Mouse (Mus musculus) limb, embryonic 13.5 days (tissue): ENCODE results near the gene Aldh8a1. TPM values are rescaled to one million over a fixed set of nuclear protein-coding genes. Genes with fewer than 3 reads are reported as not detected.

Experiments used
- ATAC-seq: fragments of 200-750 bp; cut with Nextera tagmentation; 2 replicates; pipeline ENCODE4 v1.8.0; 2017; ENCODE audit warnings: low read depth, moderate number of reproducible peaks, moderate TSS enrichment; ENCODE audit not compliant: low FRiP score
- H3K27ac ChIP-seq: fragments of 300-500 bp; sonication (generic); 2 replicates; pipeline ENCODE4 v1.5.1; 2015; ENCODE audit warnings: inconsistent platforms, mild to moderate bottlenecking, moderate library complexity
- H3K27me3 ChIP-seq: fragments of 300-500 bp; sonication (generic); 2 replicates; pipeline ENCODE4 v1.6.1; 2015; ENCODE audit warnings: mild to moderate bottlenecking, inconsistent platforms
- H3K36me3 ChIP-seq: fragments of 300-500 bp; sonication (generic); 2 replicates; pipeline ENCODE4 v1.6.1; 2015; ENCODE audit warnings: inconsistent platforms, mild to moderate bottlenecking, moderate library complexity
- H3K4me1 ChIP-seq: fragments of 300-500 bp; sonication (generic); 2 replicates; pipeline ENCODE4 v1.6.1; 2015; ENCODE audit warnings: inconsistent platforms
- H3K4me2 ChIP-seq: fragments of 300-500 bp; sonication (generic); replicated peaks from 2 replicates; pipeline ENCODE4 v1.6.1; 2015; ENCODE audit warnings: inconsistent platforms, mild to moderate bottlenecking, moderate library complexity
- H3K4me3 ChIP-seq: fragments of 300-500 bp; sonication (generic); 2 replicates; pipeline ENCODE4 v1.5.1; 2015; ENCODE audit warnings: moderate library complexity, mild to moderate bottlenecking, inconsistent platforms
- H3K9ac ChIP-seq: fragments of 300-500 bp; sonication (generic); 2 replicates; pipeline ENCODE4 v1.6.1; 2015; ENCODE audit warnings: mild to moderate bottlenecking, inconsistent platforms
- H3K9me3 ChIP-seq: fragments of 300-500 bp; sonication (generic); 2 replicates; pipeline ENCODE4 v1.6.1; 2016; ENCODE audit warnings: inconsistent platforms
- WGBS: fragments of 180-500 bp; shearing (Covaris S2); methylation state at CpG from one replicate; pipeline ENCODE4 v1.1.7; 2015; 5-methylcytosine and 5-hydroxymethylcytosine counted together
- polyA plus RNA-seq: library from polyadenylated mRNA; unstranded; fragments of >200 nt; fragmentation: Nextera tagmentation; extraction: Ambion mirVana; gene quantifications from 2 replicates; pipeline ENCODE4 v1.2.1, GENCODE M21; 2015

Aldh8a1 gene
- polyA plus RNA-seq: 0.14 TPM in 1 of 2 replicates, not detected in the other

DNA sequence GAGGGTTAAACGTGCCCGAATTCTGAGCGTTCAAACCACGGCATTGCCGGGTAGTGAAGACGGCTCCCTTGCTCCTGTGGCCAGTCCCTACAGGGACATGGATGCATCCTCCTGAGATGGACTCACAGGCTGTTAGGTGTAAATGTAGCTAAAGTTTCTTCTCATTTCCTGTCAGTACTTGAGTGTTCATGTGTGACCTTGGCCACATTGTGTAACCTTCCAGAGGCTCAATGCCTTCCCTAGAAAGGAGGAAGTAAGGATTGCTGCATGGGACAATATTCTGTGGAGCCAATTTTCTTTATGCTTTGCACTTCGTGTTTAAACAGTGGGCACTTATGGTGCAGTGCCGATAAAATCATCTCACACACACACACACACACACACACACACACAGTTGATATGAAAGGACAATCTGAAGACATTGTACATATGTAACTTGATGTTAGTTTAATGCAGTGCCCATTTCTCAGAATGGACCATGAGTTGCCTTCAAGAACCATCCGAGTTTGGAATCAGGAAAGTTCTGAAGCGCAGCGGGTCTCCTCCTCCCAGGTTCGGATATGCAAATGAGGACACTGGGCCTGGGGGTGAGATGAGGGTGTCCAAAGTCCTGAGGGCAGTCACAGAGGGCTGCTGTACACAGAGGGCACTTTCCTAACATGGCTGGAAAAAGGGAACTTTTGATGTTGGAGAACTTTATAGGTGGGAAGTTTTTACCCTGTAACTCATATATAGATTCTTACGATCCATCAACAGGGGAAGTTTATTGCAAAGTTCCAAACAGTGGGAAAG is at the start of gene Aldh8a1:
Aldh8a1 (plus strand) TSS at position 610 of the 792 bp plus-strand sequence.
- no peak for ATAC-seq
- no peaks in the 10 kb centered on the region for H3K36me3 ChIP-seq
- no peak within 1 kb of the TSS for H3K9ac ChIP-seq
- 81% methylated on average over 13 of the region's 13 CpGs for WGBS
- no peak within 1 kb of the TSS for H3K27ac ChIP-seq
- no peak within 1 kb of the TSS for H3K4me3 ChIP-seq
- H3K27me3 ChIP-seq: no peaks in the 10 kb centered on the region
- no peak within 1 kb of the TSS for H3K4me2 ChIP-seq
- no peaks in the 10 kb centered on the region for H3K4me1 ChIP-seq
- H3K9me3 ChIP-seq: no peaks in the 10 kb centered on the region

DNA sequence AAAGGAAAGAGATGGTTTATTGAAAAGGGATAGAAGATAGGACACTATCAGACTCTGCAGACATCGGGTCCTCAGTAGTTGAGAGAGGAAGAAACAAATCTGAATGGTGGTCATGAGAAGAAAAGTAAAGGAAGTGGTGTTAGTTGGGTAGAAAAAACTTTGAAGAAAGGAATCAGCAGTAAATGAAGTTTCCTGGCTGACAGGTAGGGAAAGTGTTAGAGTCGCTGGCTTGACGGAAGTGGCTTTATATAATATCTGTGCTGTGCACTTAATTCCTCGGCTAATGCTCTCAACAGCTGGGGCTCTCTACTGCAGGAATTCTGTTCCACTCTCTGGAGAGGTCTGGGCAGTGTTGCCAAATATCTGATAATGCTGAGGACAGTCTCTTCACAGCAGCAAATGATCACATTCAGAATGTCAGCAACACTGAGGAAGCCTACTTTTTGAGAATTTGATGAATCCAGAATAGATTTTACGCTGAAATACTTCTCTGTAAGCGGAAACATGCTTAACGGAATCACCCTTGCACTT is 49.4 kb upstream of the Aldh8a1 start:
- Histone ChIP-seq H3K4me2 (no peak overlapping the region), H3K9me3 (no peaks in the 10 kb centered on the region), H3K4me3 (no peak overlapping the region), H3K27ac (no peak overlapping the region), H3K9ac (no peak overlapping the region), H3K27me3 (no peaks in the 10 kb centered on the region), H3K4me1 (no peaks in the 10 kb centered on the region), H3K36me3 (peaks cover 25% of the 10 kb centered on the region)
- 85% methylated on average over 7 of the region's 7 CpGs for WGBS
- ATAC-seq: no peak

GRCm38 (mm10) chr10:21334349-21335105 is 42.6 kb upstream of the Aldh8a1 start:
- Histone ChIP-seq H3K9me3 (peaks cover 5% of the 10 kb centered on the region), H3K27ac (no peak overlapping the region), H3K4me3 (no peak overlapping the region), H3K4me2 (no peak overlapping the region), H3K9ac (no peak overlapping the region), H3K36me3 (peaks cover 67% of the 10 kb centered on the region), H3K27me3 (no peaks in the 10 kb centered on the region), H3K4me1 (no peaks in the 10 kb centered on the region)
- ATAC-seq: no peak
- 81% methylated on average over 7 of the region's 7 CpGs for WGBS

GRCm38 (mm10) chr10:21335534-21335933 is 41.6 kb upstream of the Aldh8a1 start:
- Histone ChIP-seq H3K27ac (no peak overlapping the region), H3K36me3 (peaks cover 70% of the 10 kb centered on the region), H3K9me3 (peaks cover 5% of the 10 kb centered on the region), H3K9ac (no peak overlapping the region), H3K4me3 (no peak overlapping the region), H3K27me3 (no peaks in the 10 kb centered on the region), H3K4me2 (no peak overlapping the region), H3K4me1 (no peaks in the 10 kb centered on the region)
- WGBS: 93% methylated on average over 5 of the region's 5 CpGs
- ATAC-seq: no peak

- no peak overlapping the region for H3K9ac ChIP-seq
- ATAC-seq: no peak
- no peaks in the 10 kb centered on the region for H3K27me3 ChIP-seq
- no peak overlapping the region for H3K4me2 ChIP-seq
- no peaks in the 10 kb centered on the region for H3K4me1 ChIP-seq
- no peak overlapping the region for H3K27ac ChIP-seq
- WGBS: 67% methylated on average over 2 of the region's 2 CpGs
- peaks cover 5% of the 10 kb centered on the region for H3K9me3 ChIP-seq
- H3K4me3 ChIP-seq: no peak overlapping the region
- H3K36me3 ChIP-seq: peaks cover 71% of the 10 kb centered on the region
Observed at GRCm38 (mm10) chr10:21337191-21337590, 39.9 kb upstream of the Aldh8a1 start.

- no peaks in the 10 kb centered on the region for H3K27me3 ChIP-seq
- 92% methylated on average over 14 of the region's 14 CpGs for WGBS
- H3K9me3 ChIP-seq: peaks cover 5% of the 10 kb centered on the region
- no peak overlapping the region for H3K4me2 ChIP-seq
- H3K9ac ChIP-seq: no peak overlapping the region
- peaks cover 66% of the 10 kb centered on the region for H3K36me3 ChIP-seq
- H3K27ac ChIP-seq: no peak overlapping the region
- no peak for ATAC-seq
- H3K4me3 ChIP-seq: no peak overlapping the region
- H3K4me1 ChIP-seq: no peaks in the 10 kb centered on the region
Observed at GRCm38 (mm10) chr10:21341706-21342105, 35.4 kb upstream of the Aldh8a1 start.

GRCm38 (mm10) chr10:21342331-21343005 is 34.6 kb upstream of the Aldh8a1 start:
- no peak overlapping the region for H3K27ac ChIP-seq
- 85% methylated on average over 11 of the region's 11 CpGs for WGBS
- H3K4me1 ChIP-seq: no peaks in the 10 kb centered on the region
- no peaks in the 10 kb centered on the region for H3K9me3 ChIP-seq
- no peak overlapping the region for H3K4me3 ChIP-seq
- no peaks in the 10 kb centered on the region for H3K27me3 ChIP-seq
- H3K36me3 ChIP-seq: peaks cover 66% of the 10 kb centered on the region
- H3K4me2 ChIP-seq: no peak overlapping the region
- no peak overlapping the region for H3K9ac ChIP-seq
- ATAC-seq: no peak

GRCm38 (mm10) chr10:21347332-21347731 is 29.8 kb upstream of the Aldh8a1 start:
- Histone ChIP-seq H3K9me3 (no peaks in the 10 kb centered on the region), H3K4me2 (no peak overlapping the region), H3K9ac (no peak overlapping the region), H3K27ac (no peak overlapping the region), H3K36me3 (peaks cover 60% of the 10 kb centered on the region), H3K4me3 (no peak overlapping the region), H3K27me3 (no peaks in the 10 kb centered on the region), H3K4me1 (no peaks in the 10 kb centered on the region)
- no peak for ATAC-seq
- WGBS: 92% methylated on average over 4 of the region's 4 CpGs

- 95% methylated on average over 5 of the region's 5 CpGs for WGBS
- no peak overlapping the region for H3K4me2 ChIP-seq
- no peak overlapping the region for H3K4me3 ChIP-seq
- no peaks in the 10 kb centered on the region for H3K9me3 ChIP-seq
- H3K9ac ChIP-seq: no peak overlapping the region
- H3K27me3 ChIP-seq: no peaks in the 10 kb centered on the region
- no peaks in the 10 kb centered on the region for H3K4me1 ChIP-seq
- peaks cover 65% of the 10 kb centered on the region for H3K36me3 ChIP-seq
- ATAC-seq: no peak
- no peak overlapping the region for H3K27ac ChIP-seq
Observed at GRCm38 (mm10) chr10:21349449-21349848, 27.6 kb upstream of the Aldh8a1 start.

GRCm38 (mm10) chr10:21349946-21350345 is 27.1 kb upstream of the Aldh8a1 start:
- Histone ChIP-seq H3K4me2 (no peak overlapping the region), H3K27me3 (no peaks in the 10 kb centered on the region), H3K4me1 (no peaks in the 10 kb centered on the region), H3K4me3 (no peak overlapping the region), H3K9me3 (no peaks in the 10 kb centered on the region), H3K36me3 (peaks cover 69% of the 10 kb centered on the region), H3K27ac (no peak overlapping the region), H3K9ac (no peak overlapping the region)
- no peak for ATAC-seq
- 93% methylated on average over 2 of the region's 2 CpGs for WGBS

- 88% methylated on average over 11 of the region's 11 CpGs for WGBS
- no peak for ATAC-seq
- no peak overlapping the region for H3K9ac ChIP-seq
- no peaks in the 10 kb centered on the region for H3K27me3 ChIP-seq
- peaks cover 66% of the 10 kb centered on the region for H3K36me3 ChIP-seq
- H3K27ac ChIP-seq: no peak overlapping the region
- H3K9me3 ChIP-seq: no peaks in the 10 kb centered on the region
- no peak overlapping the region for H3K4me3 ChIP-seq
- H3K4me2 ChIP-seq: no peak overlapping the region
- no peaks in the 10 kb centered on the region for H3K4me1 ChIP-seq
Observed at GRCm38 (mm10) chr10:21350531-21351515, 26.3 kb upstream of the Aldh8a1 start.
